Mouse (Mus musculus) hindbrain, embryonic 12.5 days (tissue): ENCODE results near the gene Slc35f6. TPM values are rescaled to one million over a fixed set of nuclear protein-coding genes. Genes with fewer than 3 reads are reported as not detected.
"Not testable (repeated sequence)": the region's sequence is repeated elsewhere in the genome, so short reads cannot be mapped to it uniquely, and the experiment has no call there.

ENCODE experiments used
- ATAC-seq: fragments of 200-750 bp; cut with Nextera tagmentation; 2 replicates; pipeline ENCODE4 v1.8.0; 2017; ENCODE audit warnings: moderate TSS enrichment; ENCODE audit not compliant: low FRiP score
- H3K27ac ChIP-seq: fragments of 300-500 bp; sonication (generic); 2 replicates; pipeline ENCODE4 v1.5.1; 2016; ENCODE audit warnings: mild to moderate bottlenecking
- H3K27me3 ChIP-seq: fragments of 300-500 bp; sonication (generic); 2 replicates; pipeline ENCODE4 v1.6.1; 2016; ENCODE audit warnings: mild to moderate bottlenecking
- H3K36me3 ChIP-seq: fragments of 300-500 bp; sonication (generic); 2 replicates; pipeline ENCODE4 v1.6.1; 2016; ENCODE audit warnings: mild to moderate bottlenecking
- H3K4me1 ChIP-seq: fragments of 300-500 bp; sonication (generic); 2 replicates; pipeline ENCODE4 v1.6.1; 2016
- H3K4me2 ChIP-seq: fragments of 300-500 bp; sonication (generic); replicated peaks from 2 replicates; pipeline ENCODE4 v1.6.1; 2016; ENCODE audit warnings: mild to moderate bottlenecking
- H3K4me3 ChIP-seq: fragments of 300-500 bp; sonication (generic); 2 replicates; pipeline ENCODE4 v1.5.1; 2016; ENCODE audit warnings: mild to moderate bottlenecking
- H3K9ac ChIP-seq: fragments of 300-500 bp; sonication (generic); 2 replicates; pipeline ENCODE4 v1.6.1; 2016; ENCODE audit warnings: mild to moderate bottlenecking, moderate library complexity
- H3K9me3 ChIP-seq: fragments of 300-500 bp; sonication (generic); replicated peaks from 2 replicates; pipeline ENCODE4 v1.6.1; 2016; ENCODE audit warnings: mild to moderate bottlenecking
- WGBS: fragments of 180-500 bp; shearing (Covaris S2); methylation state at CpG from one replicate; pipeline ENCODE4 v1.1.7; 2016; 5-methylcytosine and 5-hydroxymethylcytosine counted together
- polyA plus RNA-seq: library from polyadenylated mRNA; unstranded; fragments of >200 nt; fragmentation: Nextera tagmentation; extraction: Ambion mirVana; gene quantifications from 2 replicates; pipeline ENCODE4 v1.2.1, GENCODE M21; 2016

Slc35f6 gene
- polyA plus RNA-seq, 1 experiment from 2014 or later: 28.2 TPM

- peak overlapping the region; percentile 85 for H3K4me2 ChIP-seq
- H3K4me1 ChIP-seq: peaks cover 16% of the 10 kb centered on the region
- no peak for ATAC-seq
- H3K27me3 ChIP-seq: no peaks in the 10 kb centered on the region
- no peaks in the 10 kb centered on the region for H3K9me3 ChIP-seq
- H3K36me3 ChIP-seq: peaks cover 13% of the 10 kb centered on the region
- WGBS: 73% methylated on average over 6 of the region's 6 CpGs
- H3K4me3 ChIP-seq: peak overlapping the region; percentile 75
- H3K9ac ChIP-seq: peak overlapping the region; percentile 49; the same call in 1 of the 2 replicates
- 0 out of 2 replicates have a peak overlapping the region, but pooled peaks have one; percentile 5 for H3K27ac ChIP-seq
Measured at GRCm38 (mm10) chr5:30665968-30666367, 18.2 kb downstream of the Slc35f6 start.

GRCm38 (mm10) chr5:30666391-30667195, 18.9 kb downstream of the Slc35f6 start, which contains the start of gene Cenpa:
Gene Cenpa (plus strand): TSS chr5:30666777.
- H3K4me2 ChIP-seq: peak within 1 kb of the TSS; percentile 85
- under 1% methylated on average over 40 of the region's 40 CpGs for WGBS
- peak; percentile 92 for ATAC-seq
- peaks cover 13% of the 10 kb centered on the region for H3K36me3 ChIP-seq
- H3K4me1 ChIP-seq: peaks cover 16% of the 10 kb centered on the region
- H3K4me3 ChIP-seq: peak within 1 kb of the TSS; percentile 75
- peak within 1 kb of the TSS; percentile 55 for H3K27ac ChIP-seq
- peak within 1 kb of the TSS; percentile 77 for H3K9ac ChIP-seq
- H3K9me3 ChIP-seq: no peaks in the 10 kb centered on the region
- H3K27me3 ChIP-seq: no peaks in the 10 kb centered on the region

DNA sequence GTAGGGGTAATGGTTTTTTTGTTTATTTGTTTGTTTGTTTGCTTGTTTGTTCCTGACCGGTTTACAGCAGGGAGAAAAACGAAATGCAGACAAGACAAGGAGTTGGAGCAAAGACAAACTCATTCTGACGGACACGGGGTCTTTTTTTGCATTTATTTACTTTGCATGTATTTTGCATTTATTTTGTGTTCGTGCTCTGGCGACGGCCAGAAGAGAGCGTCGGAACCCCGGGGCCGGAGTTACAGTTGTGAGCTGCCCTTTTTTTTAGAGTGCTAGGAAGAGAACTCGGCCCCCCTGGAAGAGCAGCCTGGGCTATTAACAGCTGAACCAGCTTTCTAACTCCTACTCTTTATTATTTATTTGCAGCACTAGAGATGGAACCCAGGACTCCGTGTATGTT, 19.5 kb downstream of the Slc35f6 start:
- H3K9ac ChIP-seq: peak overlapping the region; percentile 77
- H3K4me3 ChIP-seq: peak overlapping the region; percentile 75
- no peaks in the 10 kb centered on the region for H3K9me3 ChIP-seq
- ATAC-seq: no peak
- no peaks in the 10 kb centered on the region for H3K27me3 ChIP-seq
- peak overlapping the region; percentile 85 for H3K4me2 ChIP-seq
- H3K4me1 ChIP-seq: peaks cover 16% of the 10 kb centered on the region
- peaks cover 17% of the 10 kb centered on the region for H3K36me3 ChIP-seq
- 0% methylated on average over 13 of the region's 13 CpGs for WGBS
- H3K27ac ChIP-seq: peak overlapping the region; percentile 55

DNA sequence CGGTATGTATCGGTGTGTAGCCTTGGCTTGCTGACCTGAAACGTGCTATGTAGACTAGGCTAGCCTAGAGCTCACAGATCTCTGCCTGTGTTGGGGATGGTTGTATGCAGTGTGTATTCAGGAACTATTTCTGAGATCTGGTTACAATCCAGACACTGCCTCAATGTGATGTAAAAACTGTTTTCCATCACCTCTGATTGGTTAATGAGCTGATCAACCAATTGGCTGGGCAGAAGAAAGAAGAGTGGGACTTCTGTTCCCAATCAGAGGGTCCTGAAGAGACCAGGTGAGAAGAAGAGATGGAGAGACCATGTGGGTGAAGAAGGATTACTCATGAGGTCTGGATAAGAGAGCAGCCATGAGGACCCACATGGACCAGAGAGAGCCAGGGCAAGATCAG, 20.0 kb downstream of the Slc35f6 start:
- Histone ChIP-seq H3K9me3 (no peaks in the 10 kb centered on the region), H3K4me3 (peak overlapping the region; percentile 75), H3K27ac (no peak overlapping the region), H3K4me1 (peaks cover 16% of the 10 kb centered on the region), H3K27me3 (no peaks in the 10 kb centered on the region), H3K9ac (peak overlapping the region; percentile 77), H3K36me3 (peaks cover 21% of the 10 kb centered on the region), H3K4me2 (peak overlapping the region; percentile 85)
- no peak for ATAC-seq
- WGBS: 6% methylated on average over 3 of the region's 3 CpGs

GRCm38 (mm10) chr5:30668637-30669495, 21.1 kb downstream of the Slc35f6 start:
- peaks cover 16% of the 10 kb centered on the region for H3K4me1 ChIP-seq
- WGBS: 94% methylated on average over 9 of the region's 9 CpGs
- H3K9me3 ChIP-seq: no peaks in the 10 kb centered on the region
- H3K27ac ChIP-seq: no peak overlapping the region
- ATAC-seq: no peak
- H3K27me3 ChIP-seq: no peaks in the 10 kb centered on the region
- H3K4me2 ChIP-seq: peak overlapping the region; percentile 85
- no peak overlapping the region for H3K4me3 ChIP-seq
- H3K9ac ChIP-seq: no peak overlapping the region
- peaks cover 27% of the 10 kb centered on the region for H3K36me3 ChIP-seq

GRCm38 (mm10) chr5:30669496-30669830, 21.7 kb downstream of the Slc35f6 start:
- no peaks in the 10 kb centered on the region for H3K27me3 ChIP-seq
- no peak overlapping the region for H3K4me2 ChIP-seq
- H3K9ac ChIP-seq: no peak overlapping the region
- H3K27ac ChIP-seq: no peak overlapping the region
- WGBS: 89% methylated on average over 3 of the region's 3 CpGs
- H3K4me3 ChIP-seq: no peak overlapping the region
- peaks cover 27% of the 10 kb centered on the region for H3K36me3 ChIP-seq
- H3K4me1 ChIP-seq: peaks cover 16% of the 10 kb centered on the region
- no peaks in the 10 kb centered on the region for H3K9me3 ChIP-seq
- no peak for ATAC-seq

DNA sequence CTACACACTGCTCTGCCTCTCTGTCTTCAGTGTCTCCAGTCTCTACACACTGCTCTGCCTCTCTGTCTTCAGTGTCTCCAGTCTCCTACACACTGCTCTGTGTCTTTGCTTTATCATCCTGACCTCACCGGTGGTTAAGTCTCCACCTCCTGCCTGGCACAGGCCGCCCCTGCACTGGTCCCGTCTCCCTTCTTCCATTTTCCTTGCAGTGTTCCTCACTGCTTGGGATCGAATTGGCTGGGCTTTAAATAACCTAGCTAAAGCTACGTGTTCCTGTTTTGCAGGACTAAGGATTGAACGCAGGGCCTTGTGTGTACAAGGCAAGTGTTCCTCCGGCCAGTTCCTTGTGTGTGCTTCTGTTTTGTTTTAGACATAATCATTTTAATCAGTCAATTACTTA, 22.4 kb downstream of the Slc35f6 start:
- Histone ChIP-seq H3K27ac (no peak overlapping the region), H3K27me3 (no peaks in the 10 kb centered on the region), H3K9me3 (no peaks in the 10 kb centered on the region), H3K4me1 (peaks cover 16% of the 10 kb centered on the region), H3K4me3 (no peak overlapping the region), H3K9ac (no peak overlapping the region), H3K4me2 (no peak overlapping the region), H3K36me3 (peaks cover 31% of the 10 kb centered on the region)
- no peak for ATAC-seq
- whole genome bisulfite sequencing: 94% methylated on average over 7 of the region's 7 CpGs

DNA sequence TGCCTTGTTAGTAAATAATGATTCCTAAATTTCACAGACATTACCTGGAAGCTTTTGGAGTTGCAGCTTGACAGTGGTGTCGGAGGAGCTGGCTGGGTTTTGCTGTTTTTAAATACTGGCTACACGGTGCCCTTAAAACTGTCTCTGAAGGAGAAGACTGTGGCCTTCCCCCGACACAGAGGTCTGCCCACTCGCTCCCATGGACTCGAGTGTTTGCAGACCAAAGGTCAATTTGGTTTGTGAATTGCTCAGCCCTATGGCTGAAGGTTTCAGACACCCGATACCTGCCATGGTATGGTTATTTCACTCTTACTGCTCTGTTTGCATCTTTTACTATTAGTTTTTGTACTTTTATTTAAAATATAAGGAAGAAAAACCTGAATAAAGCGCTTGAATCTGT, 26.3 kb downstream of the Slc35f6 start:
- ATAC-seq: no peak
- H3K36me3 ChIP-seq: peaks cover 34% of the 10 kb centered on the region
- H3K9ac ChIP-seq: no peak overlapping the region
- H3K9me3 ChIP-seq: no peaks in the 10 kb centered on the region
- H3K27ac ChIP-seq: no peak overlapping the region
- WGBS: 86% methylated on average over 7 of the region's 7 CpGs
- no peak overlapping the region for H3K4me2 ChIP-seq
- no peak overlapping the region for H3K4me3 ChIP-seq
- no peaks in the 10 kb centered on the region for H3K4me1 ChIP-seq
- no peaks in the 10 kb centered on the region for H3K27me3 ChIP-seq

- H3K9me3 ChIP-seq: no peaks in the 10 kb centered on the region
- peaks cover 24% of the 10 kb centered on the region for H3K36me3 ChIP-seq
- H3K27ac ChIP-seq: no peak overlapping the region
- H3K4me3 ChIP-seq: no peak overlapping the region
- H3K4me1 ChIP-seq: no peaks in the 10 kb centered on the region
- H3K4me2 ChIP-seq: no peak overlapping the region
- H3K9ac ChIP-seq: no peak overlapping the region
- ATAC-seq: no peak
- no peaks in the 10 kb centered on the region for H3K27me3 ChIP-seq
- 88% methylated on average over 7 of the region's 7 CpGs for WGBS
Measured at GRCm38 (mm10) chr5:30676800-30677199, 29.1 kb downstream of the Slc35f6 start.

- H3K4me2 ChIP-seq, H3K9me3 ChIP-seq, H3K27ac ChIP-seq, H3K4me1 ChIP-seq, ATAC-seq, H3K27me3 ChIP-seq, H3K4me3 ChIP-seq, H3K9ac ChIP-seq: not testable (repeated sequence)
- 100% methylated on average over 3 of the region's 3 CpGs for WGBS
- peaks cover 11% of the 10 kb centered on the region for H3K36me3 ChIP-seq
Measured at GRCm38 (mm10) chr5:30678069-30678468, 30.3 kb downstream of the Slc35f6 start.

GRCm38 (mm10) chr5:30678722-30679296, 31.1 kb downstream of the Slc35f6 start:
- 96% methylated on average over 4 of the region's 4 CpGs for WGBS
- no peaks in the 10 kb centered on the region for H3K9me3 ChIP-seq
- no peak for ATAC-seq
- no peak overlapping the region for H3K4me3 ChIP-seq
- H3K9ac ChIP-seq: no peak overlapping the region
- H3K27ac ChIP-seq: no peak overlapping the region
- H3K36me3 ChIP-seq: peaks cover 10% of the 10 kb centered on the region
- H3K4me1 ChIP-seq: no peaks in the 10 kb centered on the region
- no peaks in the 10 kb centered on the region for H3K27me3 ChIP-seq
- no peak overlapping the region for H3K4me2 ChIP-seq

- WGBS: 85% methylated on average over 5 of the region's 5 CpGs
- no peak for ATAC-seq
Measured at GRCm38 (mm10) chr5:30679593-30679992, 31.9 kb downstream of the Slc35f6 start.

More at GRCm38 (mm10) chr5:30679593-30679992, 31.9 kb downstream of the Slc35f6 start:
- H3K9ac ChIP-seq: no peak overlapping the region
- H3K4me2 ChIP-seq: no peak overlapping the region
- H3K27me3 ChIP-seq: no peaks in the 10 kb centered on the region
- peaks cover 10% of the 10 kb centered on the region for H3K36me3 ChIP-seq
- no peak overlapping the region for H3K27ac ChIP-seq
- no peak overlapping the region for H3K4me3 ChIP-seq
- no peaks in the 10 kb centered on the region for H3K4me1 ChIP-seq
- no peaks in the 10 kb centered on the region for H3K9me3 ChIP-seq
